Mouse (Mus musculus): Measurements from ENCODE around the gene C330021F23Rik. TPM values are rescaled to one million over a fixed set of nuclear protein-coding genes. Genes with fewer than 3 reads are reported as not detected.

The C330021F23Rik gene
- polyA plus RNA-seq, 1 experiment from 2014 or later: 0.54 TPM

DNA sequence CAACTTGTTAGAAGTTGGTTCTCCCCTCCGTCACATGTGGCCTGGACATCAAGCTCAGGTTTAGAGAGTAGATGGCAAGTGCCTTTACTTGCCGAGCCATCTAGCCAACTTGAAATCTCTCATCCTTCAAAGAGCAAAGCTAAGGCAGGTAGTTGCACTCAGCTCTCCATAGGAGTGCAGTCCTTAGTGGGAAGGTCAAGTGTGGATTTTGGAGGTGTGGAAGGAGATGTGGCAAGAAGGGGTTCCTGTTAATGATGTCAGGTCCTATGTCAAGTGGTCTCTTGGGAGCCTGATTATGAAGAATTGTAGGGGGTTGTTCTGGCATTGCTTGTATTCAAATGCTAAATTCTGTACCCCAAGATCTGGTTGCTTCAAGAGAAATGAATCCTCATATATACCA is 26.7 kb downstream of the C330021F23Rik start:
- Histone ChIP-seq H3K36me3 (peaks cover 15% of the 10 kb centered on the region; the same call in 1 of the 2 replicates), H3K9me3 (no peaks in the 10 kb centered on the region), H3K9ac (no peak overlapping the region), H3K4me2 (no peak overlapping the region), H3K4me1 (replicated peaks) (peaks cover 14% of the 10 kb centered on the region), H3K4me3 (no peak overlapping the region), H3K27ac (replicated peaks) (no peak overlapping the region), H3K27me3 (no peaks in the 10 kb centered on the region)
- WGBS: 86% methylated on average over 2 of the region's 2 CpGs
- ATAC-seq (ENCODE audit: low FRiP score, low read depth): no peak

DNA sequence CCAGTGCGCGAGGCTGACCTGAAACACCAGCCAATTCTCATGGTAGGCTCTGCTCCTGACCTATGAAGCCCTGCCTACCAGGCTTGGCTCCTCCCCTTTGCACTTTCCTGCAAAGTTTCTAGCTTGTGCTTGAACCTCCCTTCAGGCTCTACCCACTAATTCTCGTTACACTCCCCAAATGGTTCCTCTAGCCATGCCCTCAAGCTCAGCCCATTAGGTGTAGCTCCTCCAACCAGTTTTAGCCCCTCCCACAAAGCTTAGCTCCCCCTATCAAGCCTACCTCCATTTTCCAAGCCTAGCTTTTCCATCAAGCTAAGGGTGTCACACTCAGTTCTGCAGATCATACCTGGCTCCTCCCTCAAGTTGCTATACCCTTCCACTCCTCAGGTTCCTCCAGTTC is 30.3 kb downstream of the C330021F23Rik start:
- Histone ChIP-seq H3K4me1 (replicated peaks) (peaks cover 10% of the 10 kb centered on the region), H3K4me2 (no peak overlapping the region), H3K27ac (replicated peaks) (no peak overlapping the region), H3K36me3 (peaks cover 46% of the 10 kb centered on the region), H3K9me3 (no peaks in the 10 kb centered on the region), H3K27me3 (no peaks in the 10 kb centered on the region), H3K9ac (no peak overlapping the region), H3K4me3 (no peak overlapping the region)
- no peak for ATAC-seq (ENCODE audit: low FRiP score, low read depth)
- 83% methylated on average over 3 of the region's 3 CpGs for WGBS

- Histone ChIP-seq H3K27ac (replicated peaks) (no peak overlapping the region), H3K9me3 (no peaks in the 10 kb centered on the region), H3K27me3 (no peaks in the 10 kb centered on the region), H3K4me1 (replicated peaks) (no peaks in the 10 kb centered on the region), H3K4me3 (no peak overlapping the region), H3K9ac (no peak overlapping the region), H3K4me2 (no peak overlapping the region), H3K36me3 (peaks cover 57% of the 10 kb centered on the region)
- ATAC-seq (ENCODE audit: low FRiP score, low read depth): no peak
- 73% methylated on average over 1 of the region's 1 CpGs for WGBS
These were observed 31.4 kb downstream of the C330021F23Rik start for GRCm38 (mm10) chr8:3599219-3599618.

GRCm38 (mm10) chr8:3600401-3600800 is 32.6 kb downstream of the C330021F23Rik start:
- peaks cover 66% of the 10 kb centered on the region for H3K36me3 ChIP-seq
- no peaks in the 10 kb centered on the region for H3K4me1 ChIP-seq (replicated peaks)
- no peak overlapping the region for H3K4me2 ChIP-seq
- ATAC-seq (ENCODE audit: low FRiP score, low read depth): no peak
- H3K27ac ChIP-seq (replicated peaks): no peak overlapping the region
- no peak overlapping the region for H3K9ac ChIP-seq
- H3K27me3 ChIP-seq: no peaks in the 10 kb centered on the region
- 96% methylated on average over 6 of the region's 6 CpGs for WGBS
- H3K9me3 ChIP-seq: no peaks in the 10 kb centered on the region
- no peak overlapping the region for H3K4me3 ChIP-seq

DNA sequence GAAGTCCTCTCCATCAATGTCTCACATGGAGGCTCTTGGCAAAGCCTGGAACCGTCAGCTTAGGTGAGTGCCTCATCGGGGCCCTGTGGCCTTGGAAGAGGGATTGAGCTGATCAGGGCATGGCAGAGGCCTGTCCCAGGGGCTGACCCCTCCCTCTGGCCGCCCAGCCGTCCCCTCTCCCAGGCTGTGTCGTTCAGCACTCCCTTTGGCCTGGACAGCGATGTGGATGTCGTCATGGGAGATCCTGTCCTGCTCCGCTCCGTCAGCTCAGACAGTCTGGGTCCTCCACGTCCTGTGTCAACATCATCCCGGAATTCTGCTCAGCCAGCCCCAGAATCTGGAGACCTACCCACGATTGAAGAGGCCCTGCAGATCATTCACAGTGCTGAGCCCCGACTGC is 35.6 kb downstream of the C330021F23Rik start:
- Histone ChIP-seq H3K4me3 (no peak overlapping the region), H3K36me3 (peaks cover 81% of the 10 kb centered on the region), H3K4me1 (replicated peaks) (no peaks in the 10 kb centered on the region), H3K9ac (no peak overlapping the region), H3K9me3 (no peaks in the 10 kb centered on the region), H3K4me2 (no peak overlapping the region), H3K27me3 (no peaks in the 10 kb centered on the region), H3K27ac (replicated peaks) (no peak overlapping the region)
- 88% methylated on average over 13 of the region's 13 CpGs for WGBS
- no peak for ATAC-seq (ENCODE audit: low FRiP score, low read depth)

- Histone ChIP-seq H3K27ac (replicated peaks) (no peak overlapping the region), H3K9me3 (no peaks in the 10 kb centered on the region), H3K27me3 (no peaks in the 10 kb centered on the region), H3K9ac (no peak overlapping the region), H3K36me3 (peaks cover 85% of the 10 kb centered on the region), H3K4me2 (no peak overlapping the region), H3K4me1 (replicated peaks) (no peaks in the 10 kb centered on the region), H3K4me3 (no peak overlapping the region)
- 85% methylated on average over 16 of the region's 16 CpGs for WGBS
- no peak for ATAC-seq (ENCODE audit: low FRiP score, low read depth)
These were observed 38.8 kb downstream of the C330021F23Rik start for GRCm38 (mm10) chr8:3606593-3606992.

DNA sequence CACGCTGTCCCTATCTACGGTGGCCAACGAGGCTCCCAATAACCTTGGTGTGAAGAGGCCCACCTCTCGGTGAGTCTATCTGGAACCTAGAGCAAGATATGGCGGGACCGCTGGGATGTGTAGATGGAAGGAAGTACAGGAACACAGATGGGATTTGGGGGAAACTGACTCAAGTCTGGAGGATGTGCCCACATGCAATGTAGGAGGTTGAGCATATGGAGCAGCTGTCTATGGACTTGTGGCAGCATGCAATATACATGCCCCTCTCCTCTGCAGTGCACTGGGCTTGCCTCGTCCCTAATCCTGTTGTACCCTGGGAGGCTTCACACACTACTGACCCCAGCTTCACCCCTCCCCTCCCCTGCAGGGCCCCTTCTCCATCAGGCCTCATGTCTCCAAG is 40.0 kb downstream of the C330021F23Rik start:
- no peaks in the 10 kb centered on the region for H3K9me3 ChIP-seq
- no peaks in the 10 kb centered on the region for H3K4me1 ChIP-seq (replicated peaks)
- H3K4me2 ChIP-seq: no peak overlapping the region
- 88% methylated on average over 7 of the region's 7 CpGs for WGBS
- H3K27me3 ChIP-seq: no peaks in the 10 kb centered on the region
- no peak overlapping the region for H3K4me3 ChIP-seq
- no peak overlapping the region for H3K9ac ChIP-seq
- no peak overlapping the region for H3K27ac ChIP-seq (replicated peaks)
- ATAC-seq (ENCODE audit: low FRiP score, low read depth): no peak
- H3K36me3 ChIP-seq: peaks cover 84% of the 10 kb centered on the region

GRCm38 (mm10) chr8:3609046-3609815 is 41.4 kb downstream of the C330021F23Rik start:
- Histone ChIP-seq H3K27ac (replicated peaks) (no peak overlapping the region), H3K27me3 (no peaks in the 10 kb centered on the region), H3K9ac (no peak overlapping the region), H3K4me2 (no peak overlapping the region), H3K9me3 (no peaks in the 10 kb centered on the region), H3K4me3 (no peak overlapping the region), H3K36me3 (peaks cover 84% of the 10 kb centered on the region), H3K4me1 (replicated peaks) (no peaks in the 10 kb centered on the region)
- ATAC-seq (ENCODE audit: low FRiP score, low read depth): no peak
- 83% methylated on average over 12 of the region's 12 CpGs for WGBS

DNA sequence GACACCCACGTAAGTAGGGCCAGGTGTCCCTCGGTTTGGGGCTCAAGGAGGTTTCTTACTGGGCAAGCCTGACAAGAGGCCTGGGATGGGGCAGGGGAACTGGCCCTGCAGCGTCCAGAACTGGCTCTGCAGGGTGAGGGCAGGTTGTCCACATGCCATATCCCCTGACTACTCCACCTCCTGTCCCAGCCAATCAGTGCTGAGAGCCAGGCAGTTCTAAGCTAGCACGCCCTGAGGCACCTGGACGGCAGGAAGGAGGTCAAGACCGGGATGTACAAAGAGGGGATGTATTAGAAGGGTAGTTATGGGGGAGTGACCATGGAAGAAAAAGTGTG is 42.0 kb downstream of the C330021F23Rik start:
- no peaks in the 10 kb centered on the region for H3K27me3 ChIP-seq
- no peak for ATAC-seq (ENCODE audit: low FRiP score, low read depth)
- H3K4me1 ChIP-seq (replicated peaks): no peaks in the 10 kb centered on the region
- H3K27ac ChIP-seq (replicated peaks): no peak overlapping the region
- no peak overlapping the region for H3K4me3 ChIP-seq
- no peak overlapping the region for H3K9ac ChIP-seq
- H3K36me3 ChIP-seq: peaks cover 84% of the 10 kb centered on the region
- no peaks in the 10 kb centered on the region for H3K9me3 ChIP-seq
- no peak overlapping the region for H3K4me2 ChIP-seq
- 90% methylated on average over 6 of the region's 6 CpGs for WGBS

- peak within 1 kb of the TSS; percentile 63 for H3K9ac ChIP-seq
- no peak within 1 kb of the TSS; the same call in 1 of the 2 replicates for H3K27ac ChIP-seq (replicated peaks)
- peak; percentile 96 for ATAC-seq (ENCODE audit: low FRiP score, low read depth)
- peaks cover 18% of the 10 kb centered on the region for H3K36me3 ChIP-seq
- peak within 1 kb of the TSS; percentile 61 for H3K4me3 ChIP-seq
- peak within 1 kb of the TSS; percentile 75 for H3K4me2 ChIP-seq
- H3K9me3 ChIP-seq: no peaks in the 10 kb centered on the region
- peaks cover 25% of the 10 kb centered on the region for H3K4me1 ChIP-seq (replicated peaks)
- no peaks in the 10 kb centered on the region for H3K27me3 ChIP-seq
- under 1% methylated on average over 37 of the region's 37 CpGs for WGBS
These were observed 53.6 kb downstream of the C330021F23Rik start, which contains the start of the genes Xab2 and Pet100 for GRCm38 (mm10) chr8:3621199-3621970. Xab2 (minus strand) TSS chr8:3621316. Pet100 (plus strand) TSS chr8:3621548.

DNA sequence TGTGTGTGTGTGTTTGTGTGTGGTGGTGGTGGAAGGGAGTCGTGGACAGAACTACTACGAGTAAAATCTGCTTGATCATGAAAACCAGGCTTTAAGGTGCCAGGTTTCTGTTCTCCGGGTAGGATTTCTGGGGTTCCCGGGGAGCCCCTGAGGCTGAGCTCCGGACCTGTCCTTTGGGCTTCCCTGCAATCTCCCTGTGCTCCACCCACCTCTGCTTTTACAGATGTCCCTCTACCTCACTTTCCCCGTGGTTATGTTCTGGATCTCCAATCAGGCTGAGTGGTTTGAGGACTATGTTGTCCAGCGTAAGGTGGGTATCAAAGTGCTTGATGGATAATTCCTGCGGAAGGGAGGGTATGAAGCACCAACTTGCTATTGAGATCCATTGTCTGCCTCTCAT is 54.3 kb downstream of the C330021F23Rik start:
- Histone ChIP-seq H3K9me3 (no peaks in the 10 kb centered on the region), H3K9ac (peak overlapping the region; percentile 53; the same call in 1 of the 2 replicates), H3K4me1 (replicated peaks) (peaks cover 25% of the 10 kb centered on the region), H3K4me2 (peak overlapping the region; percentile 75), H3K27me3 (no peaks in the 10 kb centered on the region), H3K36me3 (peaks cover 12% of the 10 kb centered on the region), H3K27ac (replicated peaks) (no peak overlapping the region), H3K4me3 (peak overlapping the region; percentile 61)
- no peak for ATAC-seq (ENCODE audit: low FRiP score, low read depth)
- 64% methylated on average over 8 of the region's 8 CpGs for WGBS

DNA sequence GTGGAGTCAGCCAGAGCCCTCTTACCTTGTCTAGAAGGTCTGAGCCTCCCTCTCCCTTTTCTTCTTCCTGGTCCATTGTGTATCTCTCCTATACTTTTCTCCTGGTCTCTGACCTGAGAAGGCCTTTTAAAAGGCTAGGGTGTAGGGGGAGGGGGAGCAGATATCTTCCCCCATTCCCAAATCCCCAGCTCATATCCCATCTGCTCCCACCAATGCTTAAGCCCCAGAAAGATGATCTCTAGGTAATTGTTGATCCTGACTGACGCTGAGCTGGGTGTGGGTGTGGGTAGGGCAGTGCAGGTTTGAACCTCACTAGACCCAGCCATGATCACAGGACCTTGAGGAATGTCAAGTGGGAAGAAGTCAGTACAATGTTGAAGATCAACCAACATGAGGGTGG is 57.7 kb downstream of the C330021F23Rik start, which contains the start of gene Pcp2:
TSS of gene Pcp2 (minus strand) at position 101 of the 400 bp plus-strand sequence.
- no peaks in the 10 kb centered on the region for H3K36me3 ChIP-seq
- no peaks in the 10 kb centered on the region for H3K27me3 ChIP-seq
- H3K27ac ChIP-seq (replicated peaks): no peak within 1 kb of the TSS
- H3K9ac ChIP-seq: no peak within 1 kb of the TSS
- no peak for ATAC-seq (ENCODE audit: low FRiP score, low read depth)
- H3K4me1 ChIP-seq (replicated peaks): peaks cover 13% of the 10 kb centered on the region
- WGBS: 69% methylated on average over 1 of the region's 1 CpGs
- no peak within 1 kb of the TSS for H3K4me3 ChIP-seq
- H3K4me2 ChIP-seq: no peak within 1 kb of the TSS
- no peaks in the 10 kb centered on the region for H3K9me3 ChIP-seq

All from hindbrain, embryonic 15.5 days (tissue).